Mouse (Mus musculus) heart, adult 8-10 months (tissue): Measurements from ENCODE around the gene Gm10306. TPM values are rescaled to one million over a fixed set of nuclear protein-coding genes. Genes with fewer than 3 reads are reported as not detected.

Experiments
- DNase-seq: peaks from one replicate; pipeline ENCODE4 v3.0.0; 2022; ENCODE audit warnings: low spot score
- total RNA-seq, 4 experiments: library from RNA; stranded (reverse); gene quantifications; 2 replicates each; pipeline ENCODE4 v1.2.4; 2022

The Gm10306 gene
- total RNA-seq, 4 experiments from 2014 or later: not detected

GRCm38 (mm10) chr4:94605591-94605990 lies 49.2 kb downstream of the Gm10306 start:
- DNase-seq: no peak

Other genes with a start within 250 kb of the Gm10306 start
- gene Caap1, start 250 bp downstream of the Gm10306 start, total RNA-seq: 1 to 10 TPM; 3.4 to 4.4 (median 3.8) TPM
- gene Plaa, start 46.7 kb downstream of the Gm10306 start, total RNA-seq: 10 to 100 TPM; 39.0 to 48.5 (median 46.0) TPM
- 1 to 10 TPM; 4.5 to 5.8 (median 4.9) TPM for gene Ift74, start 57.9 kb downstream of the Gm10306 start, total RNA-seq
- not detected for gene Lrrc19, start 93.6 kb downstream of the Gm10306 start, total RNA-seq
- 10 to 100 TPM; 33.1 to 36.1 (median 33.6) TPM for gene Tek, start 182.7 kb downstream of the Gm10306 start, total RNA-seq